Mouse (Mus musculus): ENCODE measurements around the gene Tmprss12. TPM values are rescaled to one million over a fixed set of nuclear protein-coding genes. Genes with fewer than 3 reads are reported as not detected.
"Not testable (repeated sequence)": the region's sequence is repeated elsewhere in the genome, so short reads cannot be mapped to it uniquely, and the experiment has no call there.

Gene Tmprss12
- polyA plus RNA-seq, 1 experiment = not detected

DNA sequence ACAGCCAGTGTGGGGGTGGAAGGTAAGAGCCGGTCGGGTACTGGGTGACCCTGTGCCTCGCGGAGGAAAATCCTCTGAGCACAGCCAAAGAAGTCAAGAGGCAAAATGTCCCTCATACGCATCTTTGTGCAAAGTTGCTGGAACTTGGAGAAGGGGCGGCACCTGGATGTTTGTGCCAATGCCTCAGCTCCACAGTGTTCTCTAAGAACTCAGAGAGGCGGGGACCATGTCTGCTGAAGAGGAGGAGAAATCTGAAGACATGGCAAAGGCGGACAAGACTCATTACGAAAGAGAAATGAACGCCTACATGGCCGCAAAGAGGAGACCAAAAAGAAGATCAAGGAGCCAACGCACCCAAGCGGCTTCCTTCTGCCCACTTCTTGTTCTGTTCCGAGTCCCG lies 20.9 kb downstream of the Tmprss12 start:
- no peaks in the 10 kb centered on the region for H3K27me3 ChIP-seq (ENCODE audit: control insufficient read depth, insufficient read depth, insufficient read length)
- H3K79me3 ChIP-seq (ENCODE audit: low read depth) = no peaks in the 10 kb centered on the region
- H3ac ChIP-seq (ENCODE audit: control insufficient read depth, insufficient read length, low read depth) = no peak overlapping the region
- no peak overlapping the region for H3K4me3 ChIP-seq (ENCODE audit: insufficient read depth, poor library complexity, severe bottlenecking)
- H3K79me2 ChIP-seq (ENCODE audit: control insufficient read depth, insufficient read depth) = no peaks in the 10 kb centered on the region
- no peaks in the 10 kb centered on the region for H3K36me3 ChIP-seq (ENCODE audit: control insufficient read depth, insufficient read depth)
- TF ChIP-seq USF1 (IDR thresholded peaks at IDR 0.05; ENCODE audit: low read depth) = no peak
- no peak for TF ChIP-seq MAX (IDR thresholded peaks at IDR 0.05)

- H3K4me3 ChIP-seq (ENCODE audit: insufficient read depth, poor library complexity, severe bottlenecking) = no peak overlapping the region
Observed at GRCm38 (mm10) chr15:100303428-100304018, 22.9 kb downstream of the Tmprss12 start.

DNA sequence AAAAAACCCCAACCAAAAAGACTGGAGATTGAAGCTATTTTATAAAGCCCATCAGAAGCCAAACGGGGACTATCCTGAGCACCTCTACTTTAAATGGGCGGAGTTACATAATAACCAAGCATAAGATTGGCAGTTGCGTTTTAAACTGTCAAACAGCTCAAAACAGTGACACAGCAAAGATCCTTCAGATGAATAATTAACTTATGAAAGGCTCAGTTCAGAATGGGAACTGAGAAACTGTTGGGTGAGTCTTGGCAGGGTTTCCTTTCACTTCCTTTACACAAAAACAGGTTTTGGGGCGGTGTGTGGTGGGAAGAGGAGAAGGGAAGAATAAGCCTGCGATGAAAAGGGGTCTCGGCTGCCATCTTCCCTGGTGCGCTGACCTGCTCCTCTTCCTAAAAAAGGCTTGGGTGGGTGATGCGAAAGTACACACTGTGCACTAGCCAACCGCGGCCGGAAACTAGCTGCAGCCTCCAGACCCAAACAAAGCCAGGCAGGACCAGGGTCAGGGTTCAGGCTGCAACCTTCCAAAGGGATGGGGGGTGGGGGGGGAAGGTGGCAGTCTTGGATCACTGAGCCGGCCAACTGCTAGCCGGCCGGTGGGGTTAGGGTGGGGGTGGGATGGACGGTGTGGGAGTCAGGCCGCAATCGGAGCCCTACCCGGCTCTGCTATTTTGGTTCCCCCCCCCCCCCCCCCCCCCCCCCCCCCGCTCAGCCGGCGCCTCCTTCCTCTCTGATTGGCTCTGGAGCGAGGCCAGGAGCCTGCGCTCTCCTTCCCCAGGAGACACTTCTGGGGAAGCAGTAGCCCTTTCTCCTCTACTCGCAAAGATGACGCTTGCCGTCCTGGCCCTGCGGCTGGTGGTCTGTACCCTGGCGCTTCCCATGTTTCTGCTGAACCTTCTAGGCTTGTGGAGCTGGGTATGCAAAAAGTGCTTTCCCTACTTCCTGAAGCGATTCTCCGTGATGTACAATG lies 23.7 kb downstream of the Tmprss12 start, which contains the start of gene Mettl7a1:
TSS of gene Mettl7a1 (plus strand) at position 122 of the 973 bp plus-strand sequence.
- no peaks in the 10 kb centered on the region for H3K27me3 ChIP-seq (ENCODE audit: control insufficient read depth, insufficient read depth, insufficient read length)
- TF ChIP-seq MAX (IDR thresholded peaks at IDR 0.05) (no peak), MYOG (IDR thresholded peaks at IDR 0.05; ENCODE audit: control insufficient read depth, extremely low read depth, insufficient read length) (no peak)
- no peaks in the 10 kb centered on the region for H3K36me3 ChIP-seq (ENCODE audit: control insufficient read depth, insufficient read depth)
- H3K79me2 ChIP-seq (ENCODE audit: control insufficient read depth, insufficient read depth) = no peaks in the 10 kb centered on the region
- H3K4me3 ChIP-seq (ENCODE audit: insufficient read depth, poor library complexity, severe bottlenecking) = peak within 1 kb of the TSS; percentile 44
- H3K79me3 ChIP-seq (ENCODE audit: low read depth) = no peaks in the 10 kb centered on the region
- H3ac ChIP-seq (ENCODE audit: control insufficient read depth, insufficient read length, low read depth) = peak within 1 kb of the TSS; percentile 46

More at GRCm38 (mm10) chr15:100303428-100304018, 22.9 kb downstream of the Tmprss12 start:
- no peak for TF ChIP-seq MYOG (IDR thresholded peaks at IDR 0.05; ENCODE audit: control insufficient read depth, extremely low read depth, insufficient read length)
- no peak for TF ChIP-seq FOSL1 (IDR thresholded peaks at IDR 0.05; ENCODE audit: insufficient read depth, low read length, poor library complexity, severe bottlenecking)
- no peak for TF ChIP-seq MAX (IDR thresholded peaks at IDR 0.05)
- TF ChIP-seq MYOD1 (IDR thresholded peaks at IDR 0.05; ENCODE audit: control insufficient read depth, insufficient read length, low read depth) = no peak
- no peak for TF ChIP-seq CEBPB (IDR thresholded peaks at IDR 0.05; ENCODE audit: low read depth)
- TF ChIP-seq CTCF (IDR thresholded peaks at IDR 0.05; ENCODE audit: control insufficient read depth, insufficient read depth, insufficient read length) = no peak
- TF ChIP-seq USF1 (IDR thresholded peaks at IDR 0.05; ENCODE audit: low read depth) = no peak
- no peaks in the 10 kb centered on the region for H3K36me3 ChIP-seq (ENCODE audit: control insufficient read depth, insufficient read depth)
- no peaks in the 10 kb centered on the region for H3K79me2 ChIP-seq (ENCODE audit: control insufficient read depth, insufficient read depth)
- no peaks in the 10 kb centered on the region for H3K79me3 ChIP-seq (ENCODE audit: low read depth)
- no peaks in the 10 kb centered on the region for H3K27me3 ChIP-seq (ENCODE audit: control insufficient read depth, insufficient read depth, insufficient read length)
- no peak overlapping the region for H3ac ChIP-seq (ENCODE audit: control insufficient read depth, insufficient read length, low read depth)

GRCm38 (mm10) chr15:100306201-100306600 lies 25.6 kb downstream of the Tmprss12 start:
- no peak overlapping the region for H3ac ChIP-seq (ENCODE audit: control insufficient read depth, insufficient read length, low read depth)
- H3K27me3 ChIP-seq (ENCODE audit: control insufficient read depth, insufficient read depth, insufficient read length) = no peaks in the 10 kb centered on the region
- no peaks in the 10 kb centered on the region for H3K79me2 ChIP-seq (ENCODE audit: control insufficient read depth, insufficient read depth)
- H3K36me3 ChIP-seq (ENCODE audit: control insufficient read depth, insufficient read depth) = no peaks in the 10 kb centered on the region
- TF ChIP-seq MYOG (IDR thresholded peaks at IDR 0.05; ENCODE audit: control insufficient read depth, extremely low read depth, insufficient read length) = no peak
- no peak for TF ChIP-seq MAX (IDR thresholded peaks at IDR 0.05)
- TF ChIP-seq CTCF (IDR thresholded peaks at IDR 0.05; ENCODE audit: control insufficient read depth, insufficient read depth, insufficient read length) = no peak
- TF ChIP-seq FOSL1 (IDR thresholded peaks at IDR 0.05; ENCODE audit: insufficient read depth, low read length, poor library complexity, severe bottlenecking) = no peak
- no peak for TF ChIP-seq MYOD1 (IDR thresholded peaks at IDR 0.05; ENCODE audit: control insufficient read depth, insufficient read length, low read depth)
- no peak for TF ChIP-seq USF1 (IDR thresholded peaks at IDR 0.05; ENCODE audit: low read depth)
- no peak for TF ChIP-seq CEBPB (IDR thresholded peaks at IDR 0.05; ENCODE audit: low read depth)
- H3K79me3 ChIP-seq (ENCODE audit: low read depth) = no peaks in the 10 kb centered on the region
- no peak overlapping the region for H3K4me3 ChIP-seq (ENCODE audit: insufficient read depth, poor library complexity, severe bottlenecking)

- not testable (repeated sequence) for H3ac ChIP-seq (ENCODE audit: control insufficient read depth, insufficient read length, low read depth); H3K4me3 ChIP-seq (ENCODE audit: insufficient read depth, poor library complexity, severe bottlenecking); H3K27me3 ChIP-seq (ENCODE audit: control insufficient read depth, insufficient read depth, insufficient read length); H3K79me2 ChIP-seq (ENCODE audit: control insufficient read depth, insufficient read depth); H3K36me3 ChIP-seq (ENCODE audit: control insufficient read depth, insufficient read depth); H3K79me3 ChIP-seq (ENCODE audit: low read depth)
Observed at GRCm38 (mm10) chr15:100307438-100308096, 26.9 kb downstream of the Tmprss12 start.

DNA sequence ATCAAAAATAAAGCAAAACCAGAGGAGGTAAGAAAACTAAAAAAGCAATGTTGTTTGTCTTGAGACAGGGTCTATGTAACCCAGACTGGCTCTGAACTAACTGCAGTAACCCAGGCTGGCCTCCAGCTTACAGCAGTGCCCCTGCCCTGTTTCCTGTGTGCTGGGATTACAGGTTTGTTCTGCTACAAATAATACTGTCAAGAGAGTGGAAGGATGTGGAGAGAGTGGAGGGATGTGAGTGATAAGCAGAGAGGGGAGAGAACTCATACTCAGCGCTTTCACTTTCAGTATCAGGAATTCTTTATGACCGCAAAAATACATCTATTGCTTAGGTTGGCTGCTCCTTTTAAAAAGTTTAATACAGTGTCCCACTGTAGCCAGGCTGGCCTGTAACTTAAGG lies 31.7 kb downstream of the Tmprss12 start:
- TF ChIP-seq MYOG (IDR thresholded peaks at IDR 0.05; ENCODE audit: control insufficient read depth, extremely low read depth, insufficient read length) = no peak
- TF ChIP-seq CTCF (IDR thresholded peaks at IDR 0.05; ENCODE audit: control insufficient read depth, insufficient read depth, insufficient read length) = no peak
- TF ChIP-seq MYOD1 (IDR thresholded peaks at IDR 0.05; ENCODE audit: control insufficient read depth, insufficient read length, low read depth) = no peak
- no peak for TF ChIP-seq FOSL1 (IDR thresholded peaks at IDR 0.05; ENCODE audit: insufficient read depth, low read length, poor library complexity, severe bottlenecking)
- TF ChIP-seq MAX (IDR thresholded peaks at IDR 0.05) = no peak
- no peak for TF ChIP-seq CEBPB (IDR thresholded peaks at IDR 0.05; ENCODE audit: low read depth)
- no peak for TF ChIP-seq USF1 (IDR thresholded peaks at IDR 0.05; ENCODE audit: low read depth)
- Histone ChIP-seq H3ac (ENCODE audit: control insufficient read depth, insufficient read length, low read depth) (no peak overlapping the region), H3K4me3 (ENCODE audit: insufficient read depth, poor library complexity, severe bottlenecking) (no peak overlapping the region), H3K36me3 (ENCODE audit: control insufficient read depth, insufficient read depth) (no peaks in the 10 kb centered on the region), H3K27me3 (ENCODE audit: control insufficient read depth, insufficient read depth, insufficient read length) (no peaks in the 10 kb centered on the region), H3K79me3 (ENCODE audit: low read depth) (no peaks in the 10 kb centered on the region), H3K79me2 (ENCODE audit: control insufficient read depth, insufficient read depth) (no peaks in the 10 kb centered on the region)
